Mouse (Mus musculus) bone marrow, adult 2 months (tissue): ENCODE measurements around the gene Psme3.

Source experiments
- CTCF ChIP-seq: fragments of 200-500 bp; IDR thresholded peaks from 2 replicates; pipeline ENCODE4 v1.5.1; 2011; ENCODE audit warnings: low read length, control low read depth; ENCODE audit not compliant: control insufficient read depth, insufficient read depth
- POLR2A ChIP-seq: fragments of 200-500 bp; IDR thresholded peaks from 2 replicates; pipeline ENCODE4 v1.6.1; 2011; ENCODE audit warnings: low read depth, mild to moderate bottlenecking, control low read depth, low read length, borderline replicate concordance; ENCODE audit not compliant: control insufficient read depth

GRCm38 (mm10) chr11:101278223-101279192 is 37.5 kb upstream of the Psme3 start, which contains the start of the genes Cntd1 and Coa3:
- TF ChIP-seq CTCF: no peak
- peak; percentile 72; the same call in 1 of the 2 replicates for TF ChIP-seq POLR2A
